Mouse (Mus musculus) kidney, adult 2 months (tissue): ENCODE results near the gene Ggt5. TPM values are rescaled to one million over a fixed set of nuclear protein-coding genes. Genes with fewer than 3 reads are reported as not detected.

Source experiments
- DNase-seq: peaks from one replicate; pipeline ENCODE4 v3.0.0; 2021
- H3K27ac ChIP-seq: fragments of 200-500 bp; 2 replicates; pipeline ENCODE4 v1.5.1; 2012; ENCODE audit warnings: low read depth, low read length, control low read depth, inconsistent platforms; ENCODE audit not compliant: insufficient read depth
- H3K27me3 ChIP-seq: fragments of 200-500 bp; replicated peaks from 2 replicates; pipeline ENCODE4 v1.6.1; 2012; ENCODE audit warnings: mild to moderate bottlenecking, moderate library complexity, low read length, inconsistent platforms; ENCODE audit not compliant: control insufficient read depth, insufficient read depth
- H3K36me3 ChIP-seq: fragments of 200-500 bp; 2 replicates; pipeline ENCODE4 v1.6.1; 2012; ENCODE audit warnings: mild to moderate bottlenecking, moderate library complexity, low read length, inconsistent platforms; ENCODE audit not compliant: control insufficient read depth, insufficient read depth
- H3K4me1 ChIP-seq: fragments of 200-500 bp; 2 replicates; pipeline ENCODE4 v1.6.1; 2011; ENCODE audit warnings: low read length; ENCODE audit not compliant: control insufficient read depth, insufficient read depth
- H3K4me3 ChIP-seq: fragments of 200-500 bp; 2 replicates; pipeline ENCODE4 v1.5.1; 2011; ENCODE audit warnings: mild to moderate bottlenecking, low read depth, low read length, control low read depth; ENCODE audit not compliant: insufficient read depth
- CTCF ChIP-seq: fragments of 200-500 bp; conservative IDR thresholded peaks from 2 replicates; pipeline ENCODE4 v1.5.1; 2011; ENCODE audit warnings: low read depth, mild to moderate bottlenecking, control low read depth, low read length, moderate library complexity, mixed read lengths; ENCODE audit not compliant: insufficient read depth, insufficient read length
- POLR2A ChIP-seq: fragments of 200-500 bp; IDR thresholded peaks from one replicate; pipeline ENCODE4 v1.6.1; 2011; ENCODE audit warnings: low read depth, low read length, control low read depth
- WGBS: fragments of 180-500 bp; shearing (Covaris S2); methylation state at CpG from one replicate; pipeline ENCODE4 v1.1.7; 2018; 5-methylcytosine and 5-hydroxymethylcytosine counted together
- polyA plus RNA-seq: library from polyadenylated mRNA; depleted of rRNA; stranded (reverse); fragments of >200 nt; gene quantifications from 2 replicates; pipeline ENCODE4 v1.2.3, GENCODE M21; 2012

Ggt5 gene
- polyA plus RNA-seq, 1 experiment, result 48.3 TPM

DNA sequence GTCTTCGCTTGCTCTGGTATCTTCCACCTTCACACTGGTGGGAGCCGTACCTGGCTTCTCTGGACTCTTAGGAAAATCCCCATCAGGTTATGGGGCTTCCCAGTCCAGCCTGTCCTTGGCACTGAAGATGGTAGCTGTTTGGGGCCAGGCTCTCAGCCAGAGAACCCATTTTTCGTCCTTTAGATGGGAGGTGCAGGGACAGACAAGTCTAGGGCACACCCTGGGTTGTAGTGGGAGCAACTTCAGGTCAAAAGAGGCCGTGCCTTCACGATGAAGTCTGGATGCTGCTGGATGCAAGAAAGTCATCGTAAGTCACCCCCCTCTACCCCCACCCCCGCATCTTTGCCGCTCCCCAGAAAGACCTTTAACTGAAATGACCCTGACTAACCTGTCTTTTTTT, 45.5 kb downstream of the Ggt5 start:
- 94% methylated on average over 8 of the region's 8 CpGs for WGBS
- H3K27me3 ChIP-seq, result no peaks in the 10 kb centered on the region
- TF ChIP-seq POLR2A (no peak), CTCF (no peak)
- no peaks in the 10 kb centered on the region for H3K4me1 ChIP-seq
- no peak overlapping the region for H3K27ac ChIP-seq
- DNase-seq, result no peak
- no peaks in the 10 kb centered on the region for H3K36me3 ChIP-seq
- no peak overlapping the region for H3K4me3 ChIP-seq

DNA sequence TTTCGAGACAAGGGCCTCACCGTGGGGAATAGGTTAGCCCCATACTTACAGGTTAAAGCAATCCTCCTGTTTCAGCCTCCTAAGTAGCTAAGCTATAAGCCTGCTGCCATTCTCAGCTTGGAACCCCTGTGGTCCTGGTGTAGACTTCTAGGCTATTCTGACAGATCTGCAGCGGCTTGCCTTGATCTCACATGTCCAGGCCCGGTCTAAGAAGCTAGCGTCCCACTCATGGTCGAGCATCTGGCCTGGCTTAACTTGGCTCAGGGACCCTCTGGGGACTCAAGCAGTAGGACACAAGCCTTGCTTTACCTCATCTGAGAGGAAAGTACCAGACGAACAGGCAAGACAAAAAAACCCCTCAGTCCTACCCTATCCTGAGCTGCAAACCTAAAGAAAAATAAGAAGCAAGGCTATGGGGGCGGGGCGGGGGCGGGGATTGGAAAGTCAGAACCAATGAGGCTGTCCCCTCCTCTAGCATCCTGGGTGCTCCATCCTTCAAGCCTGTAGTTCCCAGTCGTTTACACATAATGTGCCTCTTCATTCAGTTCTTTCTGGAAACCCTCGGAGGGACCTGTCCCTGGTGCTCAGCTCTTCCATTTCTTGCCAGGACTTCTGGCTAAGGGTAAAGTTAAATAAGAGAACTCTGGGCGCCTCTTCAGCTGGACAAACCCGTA, 46.0 kb downstream of the Ggt5 start:
- no peaks in the 10 kb centered on the region for H3K27me3 ChIP-seq
- no peak overlapping the region for H3K27ac ChIP-seq
- no peaks in the 10 kb centered on the region for H3K4me1 ChIP-seq
- H3K4me3 ChIP-seq, result no peak overlapping the region
- DNase-seq, result no peak
- TF ChIP-seq CTCF (no peak), POLR2A (no peak)
- H3K36me3 ChIP-seq, result no peaks in the 10 kb centered on the region
- 72% methylated on average over 14 of the region's 14 CpGs for WGBS

DNA sequence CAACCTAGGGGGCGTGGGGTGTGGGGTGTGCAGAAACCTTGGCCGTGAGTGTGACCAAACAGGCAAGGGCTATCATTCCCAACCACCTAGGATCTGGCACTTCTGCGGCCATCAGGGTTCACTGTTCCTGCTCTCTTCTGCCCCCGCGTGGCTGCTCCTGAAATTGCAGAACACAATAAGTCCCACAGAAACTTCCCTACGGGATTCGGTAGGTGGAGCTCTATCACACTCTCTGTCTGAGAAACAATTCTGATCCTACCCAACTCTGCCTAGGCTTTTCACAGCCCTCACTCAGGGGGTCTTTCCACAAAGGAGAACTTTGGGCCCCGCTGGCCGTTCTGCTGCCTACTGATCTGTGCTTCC, 46.5 kb downstream of the Ggt5 start:
- WGBS, result 11% methylated on average over 9 of the region's 9 CpGs
- H3K4me1 ChIP-seq, result no peaks in the 10 kb centered on the region
- H3K27me3 ChIP-seq, result no peaks in the 10 kb centered on the region
- TF ChIP-seq POLR2A (no peak), CTCF (peak; percentile 97)
- H3K27ac ChIP-seq, result no peak overlapping the region
- no peak overlapping the region for H3K4me3 ChIP-seq
- no peaks in the 10 kb centered on the region for H3K36me3 ChIP-seq
- peak; percentile 90 for DNase-seq

DNA sequence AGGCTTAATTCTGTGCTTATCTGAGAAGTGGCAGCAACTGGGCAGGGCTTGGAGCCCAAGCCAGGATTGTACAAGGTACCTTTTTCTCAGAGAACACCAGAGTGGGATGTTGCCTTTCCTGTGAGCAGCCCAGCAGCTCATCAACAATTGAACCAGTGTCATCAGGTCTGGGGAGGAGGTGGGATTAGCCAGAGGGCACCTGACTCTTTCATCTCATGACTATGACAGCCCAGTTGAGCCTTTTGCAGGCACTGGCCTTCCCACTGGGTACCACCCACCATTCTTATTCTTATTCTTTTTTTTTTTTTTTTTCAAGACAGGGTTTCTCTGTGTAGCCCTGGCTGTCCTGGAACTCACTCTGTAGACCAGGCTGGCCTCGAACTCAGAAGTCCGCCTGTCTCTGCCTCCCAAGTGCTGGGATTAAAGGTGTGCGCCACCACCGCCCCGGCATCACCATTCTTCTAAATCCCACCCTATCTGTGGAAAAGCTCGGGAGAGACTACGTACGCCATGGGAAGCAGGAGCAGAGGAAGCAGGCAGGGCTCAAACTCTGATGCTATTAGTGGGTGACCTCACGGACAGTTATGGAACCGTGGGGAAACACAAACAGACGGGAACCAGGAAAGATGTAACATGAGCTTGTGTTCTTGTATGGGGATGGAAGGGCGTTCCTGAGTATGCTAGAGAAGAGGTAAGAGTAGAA, 47.1 kb downstream of the Ggt5 start:
- TF ChIP-seq CTCF, result no peak
- no peak for TF ChIP-seq POLR2A
- no peaks in the 10 kb centered on the region for H3K27me3 ChIP-seq
- H3K27ac ChIP-seq, result no peak overlapping the region
- H3K36me3 ChIP-seq, result no peaks in the 10 kb centered on the region
- no peak overlapping the region for H3K4me3 ChIP-seq
- H3K4me1 ChIP-seq, result no peaks in the 10 kb centered on the region
- DNase-seq, result no peak
- 93% methylated on average over 12 of the region's 12 CpGs for WGBS

DNA sequence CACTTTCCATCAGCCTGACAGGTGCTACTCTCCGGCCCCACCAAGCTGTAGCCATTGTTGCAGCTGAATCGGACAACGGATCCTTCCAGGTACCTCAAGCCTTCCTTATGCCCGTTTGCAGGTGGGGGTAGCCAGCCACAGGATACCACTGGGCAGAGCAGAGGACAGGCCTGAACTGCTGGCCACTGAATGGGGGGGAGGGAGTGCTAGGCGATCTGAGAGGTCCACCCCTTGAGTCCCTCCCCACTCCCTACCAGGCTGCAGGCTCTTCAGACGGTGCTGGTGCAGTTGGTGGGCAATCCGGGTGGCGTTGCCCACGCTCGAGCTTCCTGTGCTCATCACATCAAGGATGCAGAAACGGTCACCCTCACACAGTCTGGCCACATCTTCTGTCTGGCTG, 48.6 kb downstream of the Ggt5 start:
- H3K36me3 ChIP-seq, result no peaks in the 10 kb centered on the region
- no peak for DNase-seq
- H3K27ac ChIP-seq, result no peak overlapping the region
- no peak for TF ChIP-seq POLR2A
- no peak for TF ChIP-seq CTCF
- H3K4me3 ChIP-seq, result no peak overlapping the region
- WGBS, result 89% methylated on average over 11 of the region's 11 CpGs
- no peaks in the 10 kb centered on the region for H3K27me3 ChIP-seq
- H3K4me1 ChIP-seq, result 0 out of 2 replicates have a peak, but pooled peaks cover under 1% of the 10 kb centered on the region

DNA sequence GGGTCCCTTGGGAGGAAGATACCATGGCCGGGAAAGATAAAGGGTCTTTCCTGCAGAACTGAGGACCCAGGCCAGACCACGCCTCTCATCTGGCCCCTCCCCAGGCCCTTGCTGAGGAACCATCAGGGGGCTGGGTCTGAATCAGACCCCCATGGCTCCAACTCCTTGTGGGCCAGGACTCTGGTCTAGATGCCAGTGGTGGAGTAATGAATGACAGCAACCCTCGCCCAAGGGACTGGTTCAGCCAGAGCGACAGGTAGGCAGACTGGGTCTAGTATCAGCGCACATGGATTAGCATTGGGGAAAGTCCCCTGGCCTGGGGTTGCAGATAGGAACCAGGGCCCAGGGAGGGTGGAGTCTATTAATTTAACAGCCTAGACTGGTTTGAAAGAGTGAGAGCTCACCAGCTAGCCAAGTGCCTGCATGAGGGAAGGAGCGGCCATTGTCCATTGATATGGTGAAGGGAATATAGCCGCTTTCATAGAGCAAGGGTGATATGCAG, 52.6 kb downstream of the Ggt5 start:
- no peak overlapping the region for H3K4me3 ChIP-seq

DNA sequence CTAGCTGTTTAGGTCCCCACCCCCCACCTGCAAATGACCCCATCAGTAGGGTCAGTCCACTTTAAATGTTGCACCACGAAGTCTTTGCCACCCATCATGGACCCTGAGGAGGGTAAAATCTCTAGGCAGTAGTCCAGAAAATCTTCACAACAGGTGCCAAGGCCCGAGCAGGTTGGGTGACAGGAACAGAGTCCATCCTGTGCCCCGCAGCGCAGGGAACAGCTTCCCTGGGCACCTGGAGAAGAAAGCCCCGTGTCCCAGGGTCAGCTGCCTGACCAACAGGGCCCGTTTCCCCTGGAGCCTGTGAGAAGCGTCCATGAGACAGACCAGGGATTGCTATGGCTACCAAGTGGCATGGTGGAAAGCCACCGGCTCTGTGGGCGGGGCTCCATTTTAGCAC, 53.3 kb downstream of the Ggt5 start:
- WGBS, result 53% methylated on average over 9 of the region's 9 CpGs
- Histone ChIP-seq H3K4me3 (peak overlapping the region; percentile 34; the same call in 1 of the 2 replicates), H3K27me3 (no peaks in the 10 kb centered on the region), H3K36me3 (no peaks in the 10 kb centered on the region), H3K4me1 (peaks cover 7% of the 10 kb centered on the region; the same call in 1 of the 2 replicates), H3K27ac (no peak overlapping the region)
- DNase-seq, result peak; percentile 68
- no peak for TF ChIP-seq CTCF
- no peak for TF ChIP-seq POLR2A

More for the DNA sequence above, 52.6 kb downstream of the Ggt5 start:
- Histone ChIP-seq H3K27me3 (no peaks in the 10 kb centered on the region), H3K27ac (no peak overlapping the region), H3K4me1 (peaks cover 7% of the 10 kb centered on the region; the same call in 1 of the 2 replicates), H3K36me3 (no peaks in the 10 kb centered on the region)
- TF ChIP-seq CTCF (no peak), POLR2A (no peak)
- WGBS, result 90% methylated on average over 7 of the region's 7 CpGs
- no peak for DNase-seq

DNA sequence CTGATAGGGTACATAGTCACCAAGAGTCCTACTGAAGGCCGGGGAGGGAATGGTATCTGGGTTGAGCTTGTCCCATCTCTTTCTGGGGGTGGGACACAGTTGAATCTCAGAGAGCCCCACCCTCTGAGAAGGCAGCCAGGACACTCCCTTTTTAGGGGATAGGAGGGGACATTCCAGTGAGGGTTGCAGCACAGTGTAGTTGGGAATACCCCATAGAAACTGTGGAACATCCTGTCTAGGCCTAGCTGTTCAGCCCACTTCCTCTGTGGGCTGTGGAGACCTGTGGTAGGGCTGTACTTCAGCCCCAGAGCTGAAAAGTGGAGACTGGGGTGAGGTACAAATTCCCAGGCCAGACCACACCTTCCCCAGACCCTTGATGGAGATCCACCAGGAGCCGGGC, 53.8 kb downstream of the Ggt5 start:
- H3K27me3 ChIP-seq, result no peaks in the 10 kb centered on the region
- H3K4me1 ChIP-seq, result peaks cover 7% of the 10 kb centered on the region; the same call in 1 of the 2 replicates
- peak overlapping the region; percentile 2; the same call in 1 of the 2 replicates for H3K27ac ChIP-seq
- DNase-seq, result peak; percentile 34
- H3K36me3 ChIP-seq, result no peaks in the 10 kb centered on the region
- WGBS, result 67% methylated on average over 2 of the region's 2 CpGs
- peak overlapping the region; percentile 34; the same call in 1 of the 2 replicates for H3K4me3 ChIP-seq
- no peak for TF ChIP-seq POLR2A
- TF ChIP-seq CTCF, result no peak
